Mouse (Mus musculus): ENCODE data around the gene Ccl2.

Ccl2 gene

GRCm38 (mm10) chr11:82035356-82035755 lies at the start of gene Ccl2:
Gene Ccl2, plus strand, starts transcription at chr11:82035571.
- peak; percentile 90 for DNase-seq (ENCODE audit: low read depth, low spot score)

- DNase-seq (ENCODE audit: low read depth, low spot score) = peak; percentile 78
These were observed 39.1 kb upstream of the Ccl2 start for GRCm38 (mm10) chr11:81996172-81996841.

GRCm38 (mm10) chr11:81997085-81997484 lies 38.3 kb upstream of the Ccl2 start:
- no peak for DNase-seq (ENCODE audit: low read depth, low spot score)

GRCm38 (mm10) chr11:81998646-81999045 lies 36.7 kb upstream of the Ccl2 start:
- no peak for DNase-seq (ENCODE audit: low read depth, low spot score)

- DNase-seq (ENCODE audit: low read depth, low spot score) = no peak
These were observed 35.9 kb upstream of the Ccl2 start for GRCm38 (mm10) chr11:81999469-81999868.

GRCm38 (mm10) chr11:82000581-82000980 lies 34.8 kb upstream of the Ccl2 start:
- DNase-seq (ENCODE audit: low read depth, low spot score) = no peak

GRCm38 (mm10) chr11:82004810-82005209 lies 30.6 kb upstream of the Ccl2 start:
- no peak for DNase-seq (ENCODE audit: low read depth, low spot score)

GRCm38 (mm10) chr11:82006796-82007423 lies 28.5 kb upstream of the Ccl2 start:
- peak; percentile 37 for DNase-seq (ENCODE audit: low read depth, low spot score)

GRCm38 (mm10) chr11:82010115-82010514 lies 25.3 kb upstream of the Ccl2 start:
- peak; percentile 42 for DNase-seq (ENCODE audit: low read depth, low spot score)

GRCm38 (mm10) chr11:82011411-82012193 lies 23.8 kb upstream of the Ccl2 start:
- DNase-seq (ENCODE audit: low read depth, low spot score) = peak; percentile 53

- no peak for DNase-seq (ENCODE audit: low read depth, low spot score)
These were observed 21.6 kb upstream of the Ccl2 start for GRCm38 (mm10) chr11:82013756-82014155.

- DNase-seq (ENCODE audit: low read depth, low spot score) = no peak
These were observed 20.3 kb upstream of the Ccl2 start for GRCm38 (mm10) chr11:82015066-82015465.

GRCm38 (mm10) chr11:82016181-82016780 lies 19.1 kb upstream of the Ccl2 start:
- no peak for DNase-seq (ENCODE audit: low read depth, low spot score)

- DNase-seq (ENCODE audit: low read depth, low spot score) = no peak
These were observed 16.0 kb upstream of the Ccl2 start for GRCm38 (mm10) chr11:82019389-82019788.

- DNase-seq (ENCODE audit: low read depth, low spot score) = no peak
These were observed 15.6 kb upstream of the Ccl2 start for GRCm38 (mm10) chr11:82019793-82020192.

GRCm38 (mm10) chr11:82021406-82021805 lies 14.0 kb upstream of the Ccl2 start:
- no peak for DNase-seq (ENCODE audit: low read depth, low spot score)

- DNase-seq (ENCODE audit: low read depth, low spot score) = no peak
These were observed 12.8 kb upstream of the Ccl2 start for GRCm38 (mm10) chr11:82022504-82023056.

- no peak for DNase-seq (ENCODE audit: low read depth, low spot score)
These were observed 11.6 kb upstream of the Ccl2 start for GRCm38 (mm10) chr11:82023769-82024168.

- no peak for DNase-seq (ENCODE audit: low read depth, low spot score)
These were observed 5.2 kb upstream of the Ccl2 start for GRCm38 (mm10) chr11:82030171-82030570.

- no peak for DNase-seq (ENCODE audit: low read depth, low spot score)
These were observed 3.2 kb upstream of the Ccl2 start for GRCm38 (mm10) chr11:82032136-82032535.

- peak; percentile 66 for DNase-seq (ENCODE audit: low read depth, low spot score)
These were observed 2.6 kb upstream of the Ccl2 start for GRCm38 (mm10) chr11:82032678-82033344.
